Mouse (Mus musculus) MEL (cell line): Measurements from ENCODE around the gene Cd9.

Experiments used
- CTCF ChIP-seq, 3 experiments: IDR thresholded peaks in 2 of 3; conservative IDR thresholded peaks in 1 of 3; 2 replicates each; pipeline ENCODE4 v1.5.1; 2011 to 2012; ENCODE audit warnings: low read length in 3 of 3, low read depth in 2 of 3, mild to moderate bottlenecking in 2 of 3, improper control_type of control experiment in 1 of 3, inconsistent platforms in 1 of 3, mixed read lengths in 1 of 3, moderate library complexity in 1 of 3; ENCODE audit not compliant: control insufficient read depth in 1 of 3, insufficient read depth in 1 of 3, poor library complexity in 1 of 3, severe bottlenecking in 1 of 3
- EP300 ChIP-seq, 2 experiments: IDR thresholded peaks; 2 replicates each; pipeline ENCODE4 v1.6.1; 2011; ENCODE audit warnings: improper control_type of control experiment in 2 of 2, low read length in 2 of 2, low read depth in 1 of 2, mild to moderate bottlenecking in 1 of 2
- NELFE ChIP-seq: IDR thresholded peaks from 2 replicates; pipeline ENCODE4 v1.6.1; 2011; ENCODE audit warnings: low read depth, low read length, improper control_type of control experiment
- RCOR1 ChIP-seq: IDR thresholded peaks from 2 replicates; pipeline ENCODE4 v1.6.1; 2012; ENCODE audit warnings: low read depth, mild to moderate bottlenecking, inconsistent platforms, low read length, improper control_type of control experiment
- SIN3A ChIP-seq: IDR thresholded peaks from 2 replicates; pipeline ENCODE4 v1.6.1; 2012; ENCODE audit warnings: low read length, improper control_type of control experiment, inconsistent platforms
- SMC3 ChIP-seq: IDR thresholded peaks from 2 replicates; pipeline ENCODE4 v1.6.1; 2011; ENCODE audit warnings: low read depth, low read length, improper control_type of control experiment
- ZKSCAN1 ChIP-seq: IDR thresholded peaks from 2 replicates; pipeline ENCODE4 v1.6.1; 2012; ENCODE audit warnings: low read depth, mild to moderate bottlenecking, inconsistent platforms, low read length, improper control_type of control experiment, moderate library complexity

- TF ChIP-seq SIN3A (no peak), SMC3 (no peak), CTCF (IDR thresholded peaks at IDR 0.05 in 2 of 3, conservative IDR thresholded peaks at IDR 0.05 in 1 of 3; ENCODE audit: control insufficient read depth in 1 of 3, insufficient read depth in 1 of 3, low read depth in 2 of 3, low read length in 3 of 3, poor library complexity in 1 of 3, severe bottlenecking in 1 of 3) (no peak), NELFE (no peak), RCOR1 (no peak), EP300 (IDR thresholded peaks at IDR 0.05; ENCODE audit: low read depth in 1 of 2, low read length in 2 of 2) (no peak), ZKSCAN1 (no peak)
Observed at GRCm38 (mm10) chr6:125454299-125454698, 40.3 kb downstream of the Cd9 start.
